Mouse (Mus musculus) stomach, embryonic 14.5 days (tissue): ENCODE measurements around the gene Hmgxb4. TPM values are rescaled to one million over a fixed set of nuclear protein-coding genes. Genes with fewer than 3 reads are reported as not detected.

Experiments
- ATAC-seq: fragments of 200-750 bp; cut with Nextera tagmentation; 2 replicates; pipeline ENCODE4 v1.8.0; 2017; ENCODE audit warnings: low read depth, moderate TSS enrichment; ENCODE audit not compliant: insufficient number of reproducible peaks, insufficient read depth, low FRiP score
- H3K27ac ChIP-seq: fragments of 300-500 bp; sonication (generic); 2 replicates; pipeline ENCODE4 v1.5.1; 2014; ENCODE audit warnings: mild to moderate bottlenecking, low read length, moderate library complexity, mixed read lengths
- H3K27me3 ChIP-seq: fragments of 300-500 bp; sonication (generic); 2 replicates; pipeline ENCODE4 v1.6.1; 2014; ENCODE audit warnings: low read length, control low read depth, mixed read lengths; ENCODE audit not compliant: control insufficient read depth, insufficient read depth
- H3K36me3 ChIP-seq: fragments of 300-500 bp; sonication (generic); 2 replicates; pipeline ENCODE4 v1.6.1; 2014; ENCODE audit warnings: mild to moderate bottlenecking, control low read depth, low read length, moderate library complexity, mixed read lengths; ENCODE audit not compliant: control insufficient read depth, insufficient read depth
- H3K4me1 ChIP-seq: fragments of 300-500 bp; sonication (generic); 2 replicates; pipeline ENCODE4 v1.6.1; 2014; ENCODE audit warnings: low read length, control low read depth, mixed read lengths; ENCODE audit not compliant: control insufficient read depth, insufficient read depth
- H3K4me2 ChIP-seq: fragments of 300-500 bp; sonication (generic); replicated peaks from 2 replicates; pipeline ENCODE4 v1.6.1; 2014; ENCODE audit warnings: low read depth, low read length, control low read depth
- H3K4me3 ChIP-seq: fragments of 300-500 bp; sonication (generic); 2 replicates; pipeline ENCODE4 v1.5.1; 2014; ENCODE audit warnings: low read depth, low read length, control low read depth
- H3K9ac ChIP-seq: fragments of 300-500 bp; sonication (generic); replicated peaks from 2 replicates; pipeline ENCODE4 v1.6.1; 2014; ENCODE audit warnings: low read depth, mild to moderate bottlenecking, control low read depth, low read length, moderate library complexity, mixed read lengths
- H3K9me3 ChIP-seq: fragments of 300-500 bp; sonication (generic); 2 replicates; pipeline ENCODE4 v1.6.1; 2016; ENCODE audit warnings: low read depth, low read length, control low read depth; ENCODE audit not compliant: control insufficient read depth
- WGBS: fragments of 180-500 bp; shearing (Covaris S2); extraction: QIAGEN DNeasy Blood & Tissue Kit; methylation state at CpG from one replicate; pipeline ENCODE4 v1.1.7; 2014; 5-methylcytosine and 5-hydroxymethylcytosine counted together
- polyA plus RNA-seq: library from polyadenylated mRNA; unstranded; fragments of >200 nt; fragmentation: Nextera tagmentation; extraction: Ambion mirVana; gene quantifications from 2 replicates; pipeline ENCODE4 v1.2.1, GENCODE M21; 2014

Gene Hmgxb4
- polyA plus RNA-seq, 1 experiment from 2014 or later = 51.5 TPM

- H3K9me3 ChIP-seq = no peaks in the 10 kb centered on the region
- no peak overlapping the region for H3K4me2 ChIP-seq
- H3K27ac ChIP-seq = no peak overlapping the region
- H3K4me3 ChIP-seq = no peak overlapping the region
- no peak overlapping the region for H3K9ac ChIP-seq
- no peaks in the 10 kb centered on the region for H3K27me3 ChIP-seq
- H3K36me3 ChIP-seq = peaks cover 57% of the 10 kb centered on the region
- ATAC-seq = no peak
- H3K4me1 ChIP-seq = no peaks in the 10 kb centered on the region
- 86% methylated on average over 4 of the region's 4 CpGs for WGBS
Measured at GRCm38 (mm10) chr8:75025809-75026208, 32.7 kb downstream of the Hmgxb4 start.

DNA sequence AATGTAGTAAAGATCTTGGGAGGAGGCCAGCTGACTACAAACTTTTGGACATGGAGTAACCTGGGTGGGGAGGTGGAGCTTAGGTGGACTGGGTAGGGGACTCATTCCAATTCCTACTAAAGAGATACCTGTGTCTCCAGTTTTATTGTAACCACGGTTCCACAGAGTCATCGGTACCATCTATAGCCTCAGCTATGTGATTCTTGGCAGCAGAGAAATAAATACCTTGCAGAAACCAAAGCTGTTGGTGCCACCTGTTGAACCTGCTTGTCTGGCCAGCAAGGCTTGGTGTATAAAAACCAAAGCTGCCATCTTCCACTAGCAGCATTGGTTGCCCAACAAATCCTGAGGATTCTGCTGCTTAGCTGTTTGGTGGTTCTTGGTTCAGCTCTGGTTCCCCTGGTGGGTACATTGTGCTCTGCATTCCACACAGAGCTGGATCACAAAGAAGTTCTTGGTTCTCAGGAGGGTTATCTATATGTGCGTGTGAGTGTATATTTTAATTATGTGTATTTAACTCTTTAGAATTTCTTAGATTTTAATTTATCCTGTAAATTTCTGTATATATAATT, 37.4 kb downstream of the Hmgxb4 start:
- no peak overlapping the region for H3K4me3 ChIP-seq
- H3K4me2 ChIP-seq = no peak overlapping the region
- no peaks in the 10 kb centered on the region for H3K27me3 ChIP-seq
- WGBS = 93% methylated on average over 3 of the region's 3 CpGs
- H3K27ac ChIP-seq = no peak overlapping the region
- no peak overlapping the region for H3K9ac ChIP-seq
- ATAC-seq = no peak
- peaks cover 30% of the 10 kb centered on the region for H3K36me3 ChIP-seq
- no peaks in the 10 kb centered on the region for H3K4me1 ChIP-seq
- no peaks in the 10 kb centered on the region for H3K9me3 ChIP-seq

DNA sequence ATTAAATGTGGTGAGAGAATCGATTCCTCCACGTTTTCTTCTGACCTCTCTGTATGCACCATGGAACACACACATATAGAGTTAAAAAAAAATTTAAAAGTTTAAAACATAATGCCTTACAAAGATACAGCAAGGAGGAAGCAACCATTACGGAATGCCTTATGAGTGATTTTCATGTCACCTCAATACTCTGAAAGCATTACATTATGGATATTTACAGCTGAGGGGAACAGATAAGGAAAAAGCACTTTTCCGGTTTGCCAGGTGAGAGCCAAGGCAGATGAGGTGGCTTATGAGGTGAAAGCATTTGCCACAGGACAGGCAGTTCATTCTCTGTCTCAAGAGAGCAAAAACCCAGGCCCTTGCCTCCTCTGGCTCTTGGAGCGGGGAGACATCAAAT, 39.8 kb downstream of the Hmgxb4 start:
- Histone ChIP-seq H3K4me3 (peak overlapping the region; percentile 61), H3K9ac (no peak overlapping the region; the same call in 1 of the 2 replicates), H3K36me3 (peaks cover 20% of the 10 kb centered on the region), H3K4me1 (no peaks in the 10 kb centered on the region), H3K4me2 (peak overlapping the region; percentile 43), H3K9me3 (no peaks in the 10 kb centered on the region), H3K27me3 (no peaks in the 10 kb centered on the region), H3K27ac (peak overlapping the region; percentile 21; the same call in 1 of the 2 replicates)
- ATAC-seq = no peak
- 53% methylated on average over 5 of the region's 5 CpGs for WGBS

DNA sequence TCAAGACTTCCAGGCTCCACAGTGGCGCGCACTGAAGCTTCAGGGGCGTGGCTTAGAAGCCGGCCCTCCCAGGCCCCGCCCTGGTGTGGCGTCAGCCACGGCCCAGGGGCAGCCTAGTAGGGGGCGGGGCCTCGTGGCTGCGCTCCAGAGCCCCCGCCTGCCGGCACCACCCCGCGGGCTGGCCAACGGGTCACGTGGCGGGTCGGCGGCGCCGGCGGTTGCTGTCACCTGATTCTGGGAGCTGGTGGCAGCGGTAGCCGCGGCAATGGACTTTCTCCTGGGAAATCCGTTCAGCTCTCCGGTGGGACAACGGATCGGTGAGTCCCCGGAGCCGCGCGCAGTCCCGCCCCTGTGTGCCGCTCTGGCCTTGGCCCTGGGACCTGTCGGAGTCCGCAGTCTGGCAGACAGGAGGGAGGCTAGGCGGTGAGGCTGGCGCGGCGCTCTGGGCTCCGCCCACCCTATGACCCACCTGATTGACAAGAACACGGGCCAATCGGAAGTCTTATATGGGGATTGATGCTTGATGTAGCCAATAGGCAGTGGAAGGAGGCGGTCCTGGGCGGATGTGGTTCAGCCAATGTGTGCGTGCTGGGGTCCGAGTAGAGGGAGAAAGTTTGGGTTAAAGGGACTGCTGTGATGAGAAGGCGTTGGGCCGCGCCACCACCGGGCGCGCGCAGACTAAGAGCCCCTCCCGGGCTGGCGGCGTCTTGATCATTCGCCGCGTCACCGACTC, 40.5 kb downstream of the Hmgxb4 start, which contains the start of gene Tom1:
TSS of gene Tom1 (plus strand) at position 195 of the 733 bp plus-strand sequence.
- peaks cover 17% of the 10 kb centered on the region for H3K36me3 ChIP-seq
- no peaks in the 10 kb centered on the region for H3K27me3 ChIP-seq
- H3K4me3 ChIP-seq = peak within 1 kb of the TSS; percentile 61
- peak within 1 kb of the TSS; percentile 96 for H3K4me2 ChIP-seq
- WGBS = under 1% methylated on average over 62 of the region's 62 CpGs
- no peaks in the 10 kb centered on the region for H3K9me3 ChIP-seq
- peak within 1 kb of the TSS; percentile 36 for H3K9ac ChIP-seq
- H3K4me1 ChIP-seq = 0 out of 2 replicates have a peak, but pooled peaks cover 5% of the 10 kb centered on the region
- H3K27ac ChIP-seq = peak within 1 kb of the TSS; percentile 72; the same call in 1 of the 2 replicates
- peak; percentile 98 for ATAC-seq

GRCm38 (mm10) chr8:75034285-75034684, 41.1 kb downstream of the Hmgxb4 start:
- Histone ChIP-seq H3K9ac (peak overlapping the region; percentile 36), H3K9me3 (no peaks in the 10 kb centered on the region), H3K4me2 (peak overlapping the region; percentile 96), H3K27ac (0 out of 2 replicates have a peak overlapping the region, but pooled peaks have one; percentile 11), H3K4me3 (peak overlapping the region; percentile 61), H3K27me3 (no peaks in the 10 kb centered on the region), H3K4me1 (0 out of 2 replicates have a peak, but pooled peaks cover 8% of the 10 kb centered on the region), H3K36me3 (peaks cover 13% of the 10 kb centered on the region)
- under 1% methylated on average over 17 of the region's 17 CpGs for WGBS
- ATAC-seq = no peak

GRCm38 (mm10) chr8:75035640-75036039, 42.5 kb downstream of the Hmgxb4 start:
- no peak overlapping the region for H3K4me2 ChIP-seq
- 0 out of 2 replicates have a peak, but pooled peaks cover 8% of the 10 kb centered on the region for H3K4me1 ChIP-seq
- H3K36me3 ChIP-seq = peaks cover 2% of the 10 kb centered on the region; the same call in 1 of the 2 replicates
- ATAC-seq = no peak
- H3K4me3 ChIP-seq = no peak overlapping the region
- no peak overlapping the region for H3K27ac ChIP-seq
- no peak overlapping the region for H3K9ac ChIP-seq
- no peaks in the 10 kb centered on the region for H3K9me3 ChIP-seq
- no peaks in the 10 kb centered on the region for H3K27me3 ChIP-seq

- no peak overlapping the region for H3K4me3 ChIP-seq
- no peaks in the 10 kb centered on the region for H3K36me3 ChIP-seq
- no peak overlapping the region for H3K4me2 ChIP-seq
- 0 out of 2 replicates have a peak, but pooled peaks cover 8% of the 10 kb centered on the region for H3K4me1 ChIP-seq
- no peak overlapping the region for H3K9ac ChIP-seq
- no peaks in the 10 kb centered on the region for H3K27me3 ChIP-seq
- no peak for ATAC-seq
- H3K9me3 ChIP-seq = no peaks in the 10 kb centered on the region
- H3K27ac ChIP-seq = peak overlapping the region; percentile 21; the same call in 1 of the 2 replicates
Measured at GRCm38 (mm10) chr8:75038497-75038896, 45.3 kb downstream of the Hmgxb4 start.

DNA sequence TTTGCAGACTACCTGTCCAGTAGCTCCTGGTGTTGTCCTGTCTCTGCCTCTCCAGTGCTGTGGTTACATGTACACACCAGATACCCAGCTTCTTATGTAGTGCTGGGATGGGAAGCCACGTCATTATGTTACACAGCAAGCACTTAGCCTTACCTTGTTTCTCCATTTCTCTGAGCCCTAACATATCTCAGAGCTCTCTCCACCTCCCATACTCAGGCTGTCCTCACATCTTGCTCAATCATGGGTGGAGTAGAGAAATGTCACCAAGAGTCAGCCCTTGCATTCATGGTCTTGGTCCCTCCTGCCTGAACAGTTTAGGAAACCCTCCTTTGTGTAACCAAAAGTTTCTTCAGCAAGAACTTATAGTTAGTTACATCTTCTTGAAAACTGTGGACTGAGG, 46.6 kb downstream of the Hmgxb4 start:
- 0 out of 2 replicates have a peak, but pooled peaks cover 8% of the 10 kb centered on the region for H3K4me1 ChIP-seq

More for the DNA sequence above, 46.6 kb downstream of the Hmgxb4 start:
- H3K27me3 ChIP-seq = no peaks in the 10 kb centered on the region
- H3K36me3 ChIP-seq = no peaks in the 10 kb centered on the region
- H3K9ac ChIP-seq = no peak overlapping the region
- H3K4me3 ChIP-seq = no peak overlapping the region
- H3K4me2 ChIP-seq = no peak overlapping the region
- WGBS = 79% methylated on average over 1 of the region's 1 CpGs
- ATAC-seq = no peak
- no peak overlapping the region for H3K27ac ChIP-seq
- no peaks in the 10 kb centered on the region for H3K9me3 ChIP-seq
